ENCODE assay signal across 8 mouse cellular contexts in the genomic region with DNA sequence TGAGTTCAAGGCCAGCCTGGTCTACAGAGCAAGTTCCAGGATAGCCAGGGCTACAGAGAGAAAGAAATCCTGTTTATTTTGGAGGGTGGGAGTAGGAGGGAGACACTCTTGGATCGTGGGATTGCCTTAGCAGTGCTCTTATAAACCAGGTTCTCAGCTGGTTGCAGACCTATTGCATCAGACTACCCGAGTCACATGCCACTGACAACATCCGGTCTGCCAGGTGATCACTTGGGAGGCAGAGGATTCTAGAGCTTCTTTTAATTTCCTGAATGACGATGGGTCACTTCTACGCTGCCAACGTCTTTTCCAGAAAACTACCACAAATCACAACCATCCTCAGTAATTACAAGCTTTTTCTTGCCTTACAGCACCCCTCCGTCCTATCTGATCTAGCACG. TPM values are rescaled to one million over a fixed set of nuclear protein-coding genes. Genes with fewer than 3 reads are reported as not detected.
DNase-seq lines count a peak whose midpoint lies in the region; ATAC-seq and TF ChIP-seq lines count a peak whose summit lies in the region.

No protein-coding gene starts in this region.

- H3K27me3 ChIP-seq in testis, adult 2 months (ENCODE audit: control insufficient read depth, insufficient read depth, low read length) = no peaks in the 10 kb centered on the region
- no peaks in the 10 kb centered on the region for H3K27me3 ChIP-seq in forebrain, postnatal 0 days (ENCODE audit: insufficient read depth, low read length)
- H3K27me3 ChIP-seq in lung, embryonic 15.5 days = no peaks in the 10 kb centered on the region

- TF ChIP-seq POLR2A in testis, adult 2 months (IDR thresholded peaks at IDR 0.05; ENCODE audit: control insufficient read depth, low read depth, low read length) = no peak
- no peak for TF ChIP-seq POLR2A in bone marrow macrophage, adult 2 months (IDR thresholded peaks at IDR 0.05; ENCODE audit: borderline replicate concordance, low read depth, low read length)

- no peak for DNase-seq in testis, postnatal 14 days (ENCODE audit: low spot score)
- DNase-seq in forebrain, postnatal 0 days = no peak
- DNase-seq in kidney, adult 8-10 months = peak; percentile 51 to 59
- DNase-seq in right cerebral cortex, postnatal 25 days = peak; percentile 39
- no peak for DNase-seq in ovary, postnatal 36 days (ENCODE audit: low spot score)

- 23% methylated on average over 8 of the region's 8 CpGs for WGBS in forebrain, postnatal 0 days
- 12% methylated on average over 8 of the region's 8 CpGs for WGBS in lung, embryonic 15.5 days

- no peaks in the 10 kb centered on the region for H3K36me3 ChIP-seq in testis, adult 2 months (ENCODE audit: control insufficient read depth, insufficient read depth, low read length)
- H3K36me3 ChIP-seq in forebrain, postnatal 0 days (ENCODE audit: insufficient read depth) = peaks cover 3% of the 10 kb centered on the region; the same call in 1 of the 2 replicates
- H3K36me3 ChIP-seq in lung, embryonic 15.5 days = no peaks in the 10 kb centered on the region

- no peak for TF ChIP-seq CTCF in testis, adult 2 months (IDR thresholded peaks at IDR 0.05; ENCODE audit: control insufficient read depth, insufficient read depth, insufficient replicate concordance, low read depth, low read length)
- no peak for TF ChIP-seq CTCF in bone marrow macrophage, adult 2 months (IDR thresholded peaks at IDR 0.05; ENCODE audit: low read depth, low read length)
- TF ChIP-seq CTCF in forebrain, postnatal 0 days (IDR thresholded peaks at IDR 0.05; ENCODE audit: low read depth) = no peak

- peaks cover 8% of the 10 kb centered on the region for H3K4me1 ChIP-seq in testis, adult 2 months (ENCODE audit: control insufficient read depth, insufficient read depth, low read length)
- H3K4me1 ChIP-seq in bone marrow macrophage, adult 2 months (ENCODE audit: control insufficient read depth, insufficient read depth, low read length) = peaks cover 27% of the 10 kb centered on the region
- peaks cover 15% of the 10 kb centered on the region for H3K4me1 ChIP-seq in forebrain, postnatal 0 days (ENCODE audit: insufficient read depth)
- peaks cover 23% of the 10 kb centered on the region for H3K4me1 ChIP-seq in lung, embryonic 15.5 days

- peak overlapping the region; percentile 92 for H3K9ac ChIP-seq in forebrain, postnatal 0 days
- H3K9ac ChIP-seq in lung, embryonic 15.5 days = peak overlapping the region; percentile 66

- peak; percentile 57 for ATAC-seq in forebrain, postnatal 0 days
- no peak for ATAC-seq in lung, embryonic 15.5 days (ENCODE audit: borderline replicate concordance, extremely low read depth, low FRiP score, low TSS enrichment)

- H3K9me3 ChIP-seq in forebrain, postnatal 0 days (ENCODE audit: low read length) = no peaks in the 10 kb centered on the region
- H3K9me3 ChIP-seq in lung, embryonic 15.5 days = no peaks in the 10 kb centered on the region

- peak overlapping the region; percentile 34; the same call in 1 of the 2 replicates for H3K27ac ChIP-seq in testis, adult 2 months (ENCODE audit: control insufficient read depth, insufficient read depth, low read depth, low read length)
- H3K27ac ChIP-seq in bone marrow macrophage, adult 2 months (ENCODE audit: insufficient read depth, low read depth, low read length) = peak overlapping the region; percentile 66
- peak overlapping the region; percentile 94 for H3K27ac ChIP-seq in forebrain, postnatal 0 days (ENCODE audit: low read depth, low read length)
- H3K27ac ChIP-seq in lung, embryonic 15.5 days = peak overlapping the region; percentile 29; the same call in 1 of the 2 replicates

- H3K4me2 ChIP-seq in forebrain, postnatal 0 days (ENCODE audit: low read depth) = peak overlapping the region; percentile 71
- H3K4me2 ChIP-seq in lung, embryonic 15.5 days = peak overlapping the region; percentile 82

- H3K4me3 ChIP-seq in testis, adult 2 months (ENCODE audit: control insufficient read depth, low read depth, low read length) = peak overlapping the region; percentile 93
- peak overlapping the region; percentile 88 for H3K4me3 ChIP-seq in bone marrow macrophage, adult 2 months (ENCODE audit: insufficient read depth, low read length)
- H3K4me3 ChIP-seq in forebrain, postnatal 0 days (ENCODE audit: low read depth, low read length) = peak overlapping the region; percentile 73
- peak overlapping the region; percentile 75 for H3K4me3 ChIP-seq in lung, embryonic 15.5 days

RNA-seq across cellular contexts. Expression of a gene that starts 1.0 kb away (rescaled TPM):
- 13.0 and 14.4 TPM in 2 replicates for polyA plus RNA-seq in testis, adult 2 months (2012; rRNA removed)
- polyA plus RNA-seq in bone marrow macrophage, adult 2 months (2012; ENCODE audit: insufficient read depth, insufficient read length, missing spikeins) = 78.0 and 83.3 TPM in 2 replicates
- 196 and 202 TPM in 2 replicates for total RNA-seq in forebrain, postnatal 0 days (2014; rRNA removed)
- polyA plus RNA-seq in forebrain, postnatal 0 days (2015; fragmentation: Nextera tagmentation; extraction: Ambion mirVana) = 220 and 223 TPM in 2 replicates
- polyA plus RNA-seq in lung, embryonic 15.5 days (2015; fragmentation: Nextera tagmentation; extraction: Ambion mirVana) = 115 and 116 TPM in 2 replicates

RNA-seq across cellular contexts. Expression of a gene that starts 28.7 kb away (rescaled TPM):
- polyA plus RNA-seq in testis, adult 2 months (2012; rRNA removed) = 17.0 and 17.7 TPM in 2 replicates
- polyA plus RNA-seq in bone marrow macrophage, adult 2 months (2012; ENCODE audit: insufficient read depth, insufficient read length, missing spikeins) = 1.3 and 1.7 TPM in 2 replicates
- total RNA-seq in forebrain, postnatal 0 days (2014; rRNA removed) = 39.0 and 51.4 TPM in 2 replicates
- polyA plus RNA-seq in forebrain, postnatal 0 days (2015; fragmentation: Nextera tagmentation; extraction: Ambion mirVana) = 14.4 and 24.5 TPM in 2 replicates
- polyA plus RNA-seq in lung, embryonic 15.5 days (2015; fragmentation: Nextera tagmentation; extraction: Ambion mirVana) = 7.5 and 8.5 TPM in 2 replicates

Comparison
In these comparisons a context has a peak if more than half of its experiments do, and no peak if none do; other contexts are left out.
1. H3K27ac ChIP-seq: peak in every context shown above with its lines; median percentile 94 in forebrain, postnatal 0 days; 66 in bone marrow macrophage, adult 2 months; 34 in testis, adult 2 months; 29 in lung, embryonic 15.5 days.
2. DNase-seq: peak in kidney, adult 8-10 months (2 of 2) and right cerebral cortex, postnatal 25 days (single experiment); none in testis, postnatal 14 days (single experiment), forebrain, postnatal 0 days (single experiment) and ovary, postnatal 36 days (single experiment).
3. Peak in every context shown above with its lines, with median percentiles within 50 percentile points of each other: H3K4me3 ChIP-seq.